Mouse (Mus musculus) heart, adult 2 months (tissue): ENCODE measurements around the gene Foxj2. TPM values are rescaled to one million over a fixed set of nuclear protein-coding genes. Genes with fewer than 3 reads are reported as not detected.

ENCODE experiments used
- DNase-seq, 2 experiments: peaks; one replicate each; pipeline ENCODE4 v3.0.0; 2021
- H3K27ac ChIP-seq: fragments of 200-600 bp; 2 replicates; pipeline ENCODE4 v1.8.1; 2022
- H3K27me3 ChIP-seq: fragments of 200-500 bp; 2 replicates; pipeline ENCODE4 v1.6.1; 2012; ENCODE audit warnings: mild to moderate bottlenecking, low read length, inconsistent platforms, mixed read lengths; ENCODE audit not compliant: control insufficient read depth, insufficient read depth
- H3K36me3 ChIP-seq: fragments of 200-500 bp; 2 replicates; pipeline ENCODE4 v1.6.1; 2012; ENCODE audit warnings: low read length, inconsistent platforms; ENCODE audit not compliant: control insufficient read depth, insufficient read depth
- H3K4me1 ChIP-seq: fragments of 200-500 bp; 2 replicates; pipeline ENCODE4 v1.6.1; 2011; ENCODE audit warnings: low read length; ENCODE audit not compliant: control insufficient read depth, insufficient read depth
- H3K4me3 ChIP-seq: fragments of 200-600 bp; 2 replicates; pipeline ENCODE4 v1.8.1; 2022
- H3K79me2 ChIP-seq: fragments of 200-500 bp; replicated peaks from 2 replicates; pipeline ENCODE4 v1.6.1; 2012; ENCODE audit warnings: mild to moderate bottlenecking, inconsistent platforms, low read length, moderate library complexity, mixed read lengths; ENCODE audit not compliant: control insufficient read depth, insufficient read depth
- H3K9ac ChIP-seq: fragments of 200-500 bp; 2 replicates; pipeline ENCODE4 v1.6.1; 2012; ENCODE audit warnings: low read depth, mild to moderate bottlenecking, control low read depth, inconsistent platforms, low read length, mixed read lengths
- CTCF ChIP-seq: fragments of 200-600 bp; IDR thresholded peaks from 2 replicates; pipeline ENCODE4 v1.8.1; 2022; ENCODE audit warnings: antibody characterized with exemption, mild to moderate bottlenecking, moderate library complexity
- EP300 ChIP-seq: fragments of 200-500 bp; IDR thresholded peaks from 2 replicates; pipeline ENCODE4 v1.6.1; 2011; ENCODE audit warnings: low read depth, low read length, control low read depth; ENCODE audit not compliant: insufficient read depth
- POLR2A ChIP-seq: fragments of 200-500 bp; IDR thresholded peaks from 2 replicates; pipeline ENCODE4 v1.6.1; 2011; ENCODE audit warnings: mild to moderate bottlenecking, low read depth, low read length, control low read depth; ENCODE audit not compliant: insufficient read depth
- WGBS: fragments of 180-500 bp; shearing (Covaris S2); methylation state at CpG from one replicate; pipeline ENCODE4 v1.1.7; 2018; 5-methylcytosine and 5-hydroxymethylcytosine counted together
- intact Hi-C: fragments of 180-260 bp; cut with DNase I; formaldehyde crosslinking; loops from one replicate; pipeline ENCODE4 v1.15.1; 2025
- polyA plus RNA-seq: library from polyadenylated mRNA; depleted of rRNA; stranded (reverse); fragments of >200 nt; gene quantifications from 2 replicates; pipeline ENCODE4 v1.2.3, GENCODE M21; 2012
- total RNA-seq, 2 experiments: library from RNA; stranded (reverse); gene quantifications; 2 replicates each; pipeline ENCODE4 v1.2.3; 2021

Gene Foxj2
- total and polyA plus RNA-seq, 3 experiments: 19.8 to 36.3 (median 35.2) TPM

DNA sequence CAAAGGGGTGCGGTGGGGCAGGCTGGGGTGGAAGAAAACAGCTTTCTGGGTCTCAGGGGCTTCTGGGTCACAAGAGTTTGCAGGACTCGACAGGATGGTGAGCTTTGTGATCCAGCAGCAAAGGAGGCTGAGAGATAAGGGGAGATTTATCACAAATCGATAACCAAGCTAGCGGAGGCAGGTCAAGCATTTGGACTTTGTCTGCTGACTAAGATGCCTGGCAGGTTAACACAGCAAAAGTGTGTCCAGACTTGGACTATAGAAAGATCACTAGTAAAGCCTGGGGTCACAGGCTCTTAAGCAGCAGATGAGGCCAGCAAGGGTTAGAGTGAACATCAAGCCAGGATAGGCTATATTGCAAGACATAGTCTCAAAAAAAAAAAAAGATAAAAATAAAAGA is 38.5 kb upstream of the Foxj2 start:
- DNase-seq: no peak
- Histone ChIP-seq H3K79me2 (no peaks in the 10 kb centered on the region), H3K9ac (no peak overlapping the region), H3K27ac (no peak overlapping the region), H3K4me3 (no peak overlapping the region), H3K36me3 (no peaks in the 10 kb centered on the region), H3K4me1 (peaks cover 2% of the 10 kb centered on the region; the same call in 1 of the 2 replicates), H3K27me3 (no peaks in the 10 kb centered on the region)
- intact Hi-C loops: no loop called here
- TF ChIP-seq EP300: no peak
- no peak for TF ChIP-seq CTCF
- no peak for TF ChIP-seq POLR2A
- WGBS: 52% methylated on average over 4 of the region's 4 CpGs

DNA sequence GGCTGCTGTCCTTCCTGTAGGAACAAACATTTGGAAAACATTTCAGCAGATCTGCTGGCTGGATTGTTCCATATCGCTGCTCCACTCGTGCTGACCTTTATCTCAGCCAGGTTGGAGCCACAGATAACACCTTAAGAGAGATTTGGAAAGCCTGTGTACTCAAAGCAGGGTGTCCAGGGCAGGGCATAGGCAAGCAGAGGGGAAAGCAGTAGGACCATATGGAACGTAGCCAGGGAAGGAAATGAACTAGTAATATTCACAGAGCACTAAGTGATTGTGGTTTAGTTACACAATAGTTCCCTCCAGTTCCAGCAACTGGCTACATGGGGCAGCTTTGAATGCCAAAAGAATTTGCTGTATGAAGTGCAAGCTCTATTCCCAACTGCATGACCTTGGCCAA is 37.5 kb upstream of the Foxj2 start:
- TF ChIP-seq POLR2A: no peak
- TF ChIP-seq CTCF: no peak
- no peak for TF ChIP-seq EP300
- intact Hi-C loops: no loop called here

DNA sequence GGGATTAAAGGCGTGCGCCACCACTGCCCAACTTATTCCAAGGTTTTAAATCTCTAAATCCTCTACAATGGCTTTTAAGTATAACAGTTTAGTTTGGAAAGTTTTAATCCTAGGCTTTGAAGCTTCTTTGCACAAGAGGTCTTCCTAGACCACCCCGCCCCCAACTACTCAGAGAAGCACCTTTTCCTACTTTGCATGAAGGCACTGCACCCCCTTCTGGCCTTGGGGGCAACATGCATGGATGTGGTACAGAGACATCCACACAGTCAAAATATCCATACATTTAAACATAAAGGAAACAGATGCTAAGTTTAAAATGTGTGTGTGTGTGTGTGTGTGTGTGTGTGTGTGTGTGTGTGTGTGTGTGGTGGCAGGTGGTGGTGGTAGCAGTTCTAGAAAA is 34.8 kb upstream of the Foxj2 start:
- intact Hi-C loops: no loop called here
- H3K36me3 ChIP-seq: no peaks in the 10 kb centered on the region
- no peak for DNase-seq
- 95% methylated on average over 3 of the region's 3 CpGs for WGBS
- TF ChIP-seq EP300: no peak
- TF ChIP-seq CTCF: peak; percentile 36
- H3K9ac ChIP-seq: no peak overlapping the region
- H3K27me3 ChIP-seq: no peaks in the 10 kb centered on the region
- H3K27ac ChIP-seq: no peak overlapping the region
- H3K4me1 ChIP-seq: peaks cover 2% of the 10 kb centered on the region; the same call in 1 of the 2 replicates
- H3K4me3 ChIP-seq: no peak overlapping the region
- H3K79me2 ChIP-seq: no peaks in the 10 kb centered on the region

More for the DNA sequence above, 37.5 kb upstream of the Foxj2 start:
- 15% methylated on average over 3 of the region's 3 CpGs for WGBS
- peaks cover 2% of the 10 kb centered on the region; the same call in 1 of the 2 replicates for H3K4me1 ChIP-seq
- peak in 1 of 2 experiments; percentile 9 for DNase-seq
- no peaks in the 10 kb centered on the region for H3K36me3 ChIP-seq
- no peak overlapping the region for H3K4me3 ChIP-seq
- H3K9ac ChIP-seq: no peak overlapping the region
- H3K79me2 ChIP-seq: no peaks in the 10 kb centered on the region
- no peaks in the 10 kb centered on the region for H3K27me3 ChIP-seq
- no peak overlapping the region for H3K27ac ChIP-seq

DNA sequence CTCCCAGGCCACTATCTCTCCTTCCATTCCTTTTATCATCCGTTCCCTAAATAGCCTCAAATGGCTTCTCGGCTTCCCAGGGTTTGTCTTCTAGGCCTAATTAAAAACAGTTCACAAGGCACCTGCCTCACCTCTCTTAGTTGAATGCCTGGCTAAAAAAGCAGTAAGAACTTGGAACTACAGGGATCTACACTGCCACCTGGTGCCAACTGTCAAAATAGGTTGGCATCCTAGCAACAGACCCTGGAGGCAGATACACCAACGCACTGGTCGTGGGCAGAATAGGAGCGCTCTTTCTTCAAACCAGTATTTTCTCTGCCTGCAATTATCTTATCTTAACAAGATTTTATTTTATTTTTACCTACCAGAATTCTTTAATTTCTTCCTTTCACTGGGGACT is 33.4 kb upstream of the Foxj2 start:
- TF ChIP-seq POLR2A (no peak), CTCF (peak; percentile 73)
- no peaks in the 10 kb centered on the region for H3K27me3 ChIP-seq
- intact Hi-C loops: loop anchor here (1.0 to 2.0 kb wide), 2 partner anchors 46 to 125 kb away; no protein-coding TSS in a partner anchor
- H3K4me1 ChIP-seq: peaks cover 2% of the 10 kb centered on the region; the same call in 1 of the 2 replicates
- peak; percentile 36 to 49 for DNase-seq
- no peak overlapping the region for H3K27ac ChIP-seq
- no peak overlapping the region for H3K9ac ChIP-seq
- 25% methylated on average over 5 of the region's 5 CpGs for WGBS
- no peaks in the 10 kb centered on the region for H3K36me3 ChIP-seq
- no peaks in the 10 kb centered on the region for H3K79me2 ChIP-seq
- H3K4me3 ChIP-seq: no peak overlapping the region

DNA sequence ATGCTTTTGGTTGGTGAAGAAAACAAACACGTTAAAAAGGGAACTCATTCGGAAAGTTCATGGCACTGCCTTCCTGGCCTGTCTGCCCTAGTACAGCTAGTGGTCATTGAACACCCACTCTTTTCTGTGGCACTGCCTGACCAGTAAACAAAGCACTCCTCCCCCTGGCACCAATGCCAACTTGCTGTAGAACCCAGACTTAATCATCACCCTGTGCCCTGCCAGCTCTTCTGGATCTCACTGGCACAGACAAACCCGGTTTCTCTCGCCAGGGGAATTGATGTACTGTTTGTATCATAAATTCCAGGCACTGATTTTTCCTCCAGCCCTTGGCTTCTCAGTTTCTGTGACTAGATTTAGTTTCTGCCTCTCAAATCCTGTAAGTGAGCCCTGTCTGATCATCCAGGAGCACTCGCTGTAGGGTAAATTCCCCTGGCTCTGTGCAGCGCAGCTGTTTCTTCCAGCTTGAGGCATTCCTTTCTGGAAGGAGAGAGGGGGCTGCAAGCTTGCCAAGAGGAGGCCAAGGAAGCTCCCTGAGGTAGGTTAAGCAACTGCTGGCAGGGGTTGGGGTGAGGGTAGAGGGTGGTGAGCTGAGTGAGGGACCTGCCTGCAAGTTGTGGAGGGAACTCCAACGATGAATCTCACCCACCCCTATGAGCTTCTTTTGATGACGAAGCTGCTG is 24.3 kb upstream of the Foxj2 start:
- intact Hi-C loops: no loop called here
- peak in 1 of 2 experiments; percentile 44 for DNase-seq
- TF ChIP-seq EP300 (no peak), POLR2A (no peak), CTCF (no peak)
- Histone ChIP-seq H3K79me2 (no peaks in the 10 kb centered on the region), H3K27ac (no peak overlapping the region), H3K4me1 (no peaks in the 10 kb centered on the region), H3K27me3 (no peaks in the 10 kb centered on the region), H3K36me3 (no peaks in the 10 kb centered on the region), H3K9ac (no peak overlapping the region), H3K4me3 (no peak overlapping the region)
- 59% methylated on average over 8 of the region's 8 CpGs for WGBS

DNA sequence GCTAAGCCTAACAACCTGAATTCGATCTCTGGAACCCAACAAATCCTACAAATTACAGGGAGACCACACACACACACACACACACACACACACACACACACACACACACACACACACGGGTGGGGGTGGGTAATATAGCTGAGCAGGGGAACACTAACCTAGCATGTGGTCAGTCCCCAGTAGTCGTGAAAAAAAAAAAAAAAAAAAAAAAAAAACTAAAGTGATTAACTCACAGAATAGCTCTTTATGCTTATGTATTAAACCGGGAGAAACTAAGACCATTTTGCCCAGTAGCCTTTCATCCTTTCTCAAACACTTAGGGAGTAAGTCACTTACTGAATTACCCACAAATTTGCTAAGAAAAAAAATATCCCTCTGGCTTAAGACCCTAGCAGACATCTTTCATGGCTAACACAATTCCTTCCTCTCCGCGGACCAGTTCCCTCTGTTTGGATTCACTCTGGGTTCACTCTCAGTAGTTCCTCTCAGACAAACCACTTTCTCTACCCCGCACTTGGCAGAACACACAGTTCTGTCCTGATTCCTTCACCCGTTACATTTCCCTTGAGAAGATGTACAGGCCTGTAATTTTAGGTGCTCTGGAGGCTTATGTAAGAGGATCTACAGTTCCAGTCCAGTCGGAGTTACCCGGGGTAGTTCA is 18.9 kb upstream of the Foxj2 start:
- WGBS: 42% methylated on average over 10 of the region's 10 CpGs
- intact Hi-C loops: loop anchor here (5.0 kb wide), 1 partner anchor 58 kb away; no protein-coding TSS in a partner anchor
- peaks cover 3% of the 10 kb centered on the region for H3K4me1 ChIP-seq
- peak overlapping the region; percentile 80 for H3K9ac ChIP-seq
- peak overlapping the region; percentile 8 for H3K27ac ChIP-seq
- TF ChIP-seq EP300 (no peak), POLR2A (no peak), CTCF (no peak)
- DNase-seq: no peak
- H3K27me3 ChIP-seq: no peaks in the 10 kb centered on the region
- H3K4me3 ChIP-seq: peak overlapping the region; percentile 50
- H3K36me3 ChIP-seq: no peaks in the 10 kb centered on the region
- no peaks in the 10 kb centered on the region for H3K79me2 ChIP-seq
